Mouse (Mus musculus): ENCODE results near the gene Selenoi. TPM values are rescaled to one million over a fixed set of nuclear protein-coding genes. Genes with fewer than 3 reads are reported as not detected.

Gene Selenoi
- polyA plus RNA-seq, 1 experiment from 2014 or later = 14.3 TPM

DNA sequence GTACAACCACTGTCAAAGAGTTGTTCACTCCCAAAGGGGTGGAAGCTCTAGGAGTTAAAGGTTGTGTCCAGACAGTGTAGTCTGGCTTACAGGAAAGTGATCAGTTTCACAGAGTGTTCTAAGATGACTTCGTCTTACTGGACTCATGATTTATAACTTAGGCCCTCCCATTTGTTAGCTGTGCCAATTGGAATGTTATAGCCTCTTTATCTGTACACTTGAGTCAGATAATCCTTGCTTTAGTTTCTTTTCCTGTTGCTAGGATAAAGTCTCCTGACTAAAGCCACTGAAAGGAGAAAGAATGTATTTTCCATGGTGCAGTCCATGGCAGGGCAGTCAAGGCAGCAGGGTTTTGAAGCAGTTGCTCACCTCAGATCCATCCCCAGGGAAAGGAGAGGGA lies 10.0 kb downstream of the Selenoi start:
- Histone ChIP-seq H3K4me2 (no peak overlapping the region), H3K4me3 (replicated peaks) (no peak overlapping the region), H3K9me3 (replicated peaks) (no peaks in the 10 kb centered on the region), H3K4me1 (peaks cover 18% of the 10 kb centered on the region), H3K27ac (no peak overlapping the region), H3K9ac (no peak overlapping the region), H3K27me3 (no peaks in the 10 kb centered on the region), H3K36me3 (peaks cover under 1% of the 10 kb centered on the region; the same call in 1 of the 2 replicates)
- no peak for ATAC-seq (replicated peaks; ENCODE audit: low FRiP score)
- WGBS = 18% methylated on average over 1 of the region's 1 CpGs

DNA sequence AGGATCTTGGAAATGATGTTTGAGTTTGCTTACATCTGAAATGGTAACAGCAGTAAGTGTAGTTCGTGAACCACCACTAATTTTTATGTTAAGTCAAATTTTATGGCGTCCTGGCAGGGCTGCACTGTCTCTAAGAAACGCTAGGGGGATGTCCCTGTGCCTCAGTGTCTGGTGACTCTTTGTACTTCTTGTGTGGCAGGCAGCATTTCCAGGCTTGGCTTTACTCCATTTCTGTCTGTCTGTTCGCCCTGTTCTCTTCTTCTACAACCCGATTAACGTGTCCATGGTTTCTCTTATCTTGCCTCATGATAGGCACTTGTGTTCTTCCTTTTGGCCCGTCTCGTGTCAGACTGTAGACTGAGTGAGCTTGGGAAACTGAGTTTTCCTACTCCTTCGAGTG lies 11.4 kb downstream of the Selenoi start:
- 63% methylated on average over 9 of the region's 9 CpGs for WGBS
- Histone ChIP-seq H3K4me1 (peaks cover 18% of the 10 kb centered on the region), H3K4me3 (replicated peaks) (no peak overlapping the region), H3K36me3 (peaks cover 6% of the 10 kb centered on the region), H3K27me3 (no peaks in the 10 kb centered on the region), H3K9me3 (replicated peaks) (no peaks in the 10 kb centered on the region), H3K9ac (no peak overlapping the region), H3K4me2 (no peak overlapping the region), H3K27ac (no peak overlapping the region)
- no peak for ATAC-seq (replicated peaks; ENCODE audit: low FRiP score)

DNA sequence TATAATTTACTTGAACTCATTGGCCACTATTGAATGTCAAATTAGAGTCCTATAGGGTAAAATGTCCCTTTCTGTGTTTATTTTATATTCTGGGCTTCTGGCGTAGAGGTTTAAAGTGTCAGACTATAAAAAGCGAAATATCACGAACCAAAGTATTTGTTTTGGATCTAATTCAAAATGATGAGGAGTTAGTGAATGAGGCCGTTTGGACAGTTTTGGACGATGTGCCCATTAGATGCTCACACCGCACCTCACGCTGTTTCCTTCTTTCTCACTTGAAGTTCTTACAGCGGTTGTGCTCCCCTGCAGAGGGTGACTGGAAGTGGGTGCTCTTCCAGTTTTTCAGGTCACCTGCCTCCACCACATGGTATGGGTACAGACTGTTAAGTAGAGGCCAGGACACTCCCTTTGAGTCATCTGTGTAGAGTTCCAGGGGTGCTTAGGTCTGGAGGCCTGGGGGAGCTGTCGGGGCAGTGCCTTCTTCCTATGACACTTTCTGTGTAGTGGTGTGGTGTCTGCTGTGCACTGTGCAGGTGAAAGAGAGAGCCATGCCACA lies 13.6 kb downstream of the Selenoi start:
- WGBS = 77% methylated on average over 9 of the region's 9 CpGs
- Histone ChIP-seq H3K4me3 (replicated peaks) (no peak overlapping the region), H3K9ac (no peak overlapping the region), H3K27ac (no peak overlapping the region), H3K4me2 (no peak overlapping the region), H3K9me3 (replicated peaks) (no peaks in the 10 kb centered on the region), H3K27me3 (no peaks in the 10 kb centered on the region), H3K4me1 (peaks cover 18% of the 10 kb centered on the region), H3K36me3 (peaks cover 14% of the 10 kb centered on the region)
- no peak for ATAC-seq (replicated peaks; ENCODE audit: low FRiP score)

DNA sequence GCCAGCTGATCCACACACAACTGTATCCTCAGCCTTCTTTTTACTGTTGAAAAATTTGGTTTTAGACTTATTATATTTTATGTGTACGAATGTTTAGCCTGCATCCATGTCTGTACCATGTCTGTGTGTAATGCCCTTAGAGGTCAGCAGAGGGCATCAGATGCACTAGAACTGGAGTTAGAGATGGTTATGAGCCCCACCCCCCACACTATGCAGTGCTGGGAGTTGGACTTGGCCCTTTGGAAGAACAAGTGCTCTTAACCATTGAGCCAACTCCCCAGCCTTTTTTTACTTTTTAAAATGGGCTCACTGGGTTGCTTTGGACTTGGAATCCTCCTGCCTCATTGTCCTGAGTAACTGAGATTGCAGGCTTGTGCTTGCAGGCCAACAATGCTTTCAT lies 15.3 kb downstream of the Selenoi start:
- Histone ChIP-seq H3K4me1 (peaks cover 10% of the 10 kb centered on the region), H3K36me3 (peaks cover 24% of the 10 kb centered on the region), H3K9ac (no peak overlapping the region), H3K9me3 (replicated peaks) (no peaks in the 10 kb centered on the region), H3K4me3 (replicated peaks) (no peak overlapping the region), H3K4me2 (no peak overlapping the region), H3K27me3 (no peaks in the 10 kb centered on the region), H3K27ac (no peak overlapping the region)
- 93% methylated on average over 1 of the region's 1 CpGs for WGBS
- no peak for ATAC-seq (replicated peaks; ENCODE audit: low FRiP score)

DNA sequence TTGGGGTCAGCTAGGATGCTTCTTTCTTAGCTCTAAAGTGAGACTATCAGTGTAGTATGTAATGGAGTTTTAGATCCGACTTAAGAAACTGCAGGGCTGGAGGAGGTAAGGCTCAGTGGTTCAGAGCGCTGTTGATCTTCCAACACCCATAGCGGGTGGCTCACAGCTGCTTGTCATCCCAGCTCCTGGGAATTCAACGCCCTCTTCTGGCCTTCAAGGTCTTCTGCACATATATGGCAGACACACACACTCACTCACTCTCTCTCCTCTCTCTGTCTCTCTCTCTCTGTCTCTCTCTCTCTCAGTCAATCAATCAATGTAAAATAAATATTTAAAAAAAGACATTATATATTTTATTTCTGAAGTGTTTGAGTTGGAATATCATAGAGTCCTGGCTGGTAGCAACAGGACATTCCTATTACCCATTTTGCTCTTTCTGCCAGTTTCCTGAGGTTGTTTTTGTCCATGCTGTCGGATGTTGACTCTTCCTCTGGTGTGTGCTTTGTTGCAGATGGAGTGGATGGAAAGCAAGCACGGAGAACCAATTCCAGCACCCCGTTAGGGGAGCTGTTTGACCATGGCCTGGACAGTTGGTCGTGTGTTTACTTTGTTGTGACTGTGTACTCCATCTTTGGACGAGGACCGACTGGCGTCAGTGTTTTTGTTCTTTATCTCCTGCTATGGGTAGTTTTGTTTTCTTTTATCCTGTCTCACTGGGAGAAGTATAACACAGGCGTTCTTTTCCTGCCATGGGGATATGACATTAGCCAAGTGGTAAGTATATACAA lies 23.4 kb downstream of the Selenoi start:
- ATAC-seq (replicated peaks; ENCODE audit: low FRiP score) = no peak
- Histone ChIP-seq H3K27me3 (no peaks in the 10 kb centered on the region), H3K4me1 (no peaks in the 10 kb centered on the region), H3K27ac (no peak overlapping the region), H3K9me3 (replicated peaks) (no peaks in the 10 kb centered on the region), H3K9ac (no peak overlapping the region), H3K4me2 (no peak overlapping the region), H3K4me3 (replicated peaks) (no peak overlapping the region), H3K36me3 (peaks cover 73% of the 10 kb centered on the region)
- WGBS = 87% methylated on average over 12 of the region's 12 CpGs

DNA sequence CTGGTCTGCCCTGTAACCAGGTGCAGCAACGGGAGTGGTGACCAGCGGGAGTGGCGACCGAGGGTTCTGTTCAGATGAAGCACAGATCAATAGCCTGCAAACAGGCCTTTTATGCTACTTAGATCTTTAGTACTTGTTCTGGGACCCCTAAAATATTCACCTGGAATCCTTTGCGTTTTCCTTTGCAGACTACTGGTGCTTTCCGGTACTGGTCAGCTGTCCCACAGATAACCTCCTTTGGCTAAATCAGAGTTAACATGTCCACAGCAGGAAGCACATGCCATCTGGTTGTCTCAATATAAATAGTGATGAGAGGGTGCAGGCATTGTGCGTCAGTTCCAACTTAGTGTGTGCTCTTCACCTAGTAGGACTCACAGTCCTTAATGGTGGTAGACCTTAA lies 26.4 kb downstream of the Selenoi start:
- ATAC-seq (replicated peaks; ENCODE audit: low FRiP score) = no peak
- Histone ChIP-seq H3K9me3 (replicated peaks) (no peaks in the 10 kb centered on the region), H3K4me1 (no peaks in the 10 kb centered on the region), H3K4me2 (no peak overlapping the region), H3K27me3 (no peaks in the 10 kb centered on the region), H3K9ac (no peak overlapping the region), H3K27ac (no peak overlapping the region), H3K4me3 (replicated peaks) (no peak overlapping the region), H3K36me3 (peaks cover 72% of the 10 kb centered on the region)
- WGBS = 94% methylated on average over 7 of the region's 7 CpGs

DNA sequence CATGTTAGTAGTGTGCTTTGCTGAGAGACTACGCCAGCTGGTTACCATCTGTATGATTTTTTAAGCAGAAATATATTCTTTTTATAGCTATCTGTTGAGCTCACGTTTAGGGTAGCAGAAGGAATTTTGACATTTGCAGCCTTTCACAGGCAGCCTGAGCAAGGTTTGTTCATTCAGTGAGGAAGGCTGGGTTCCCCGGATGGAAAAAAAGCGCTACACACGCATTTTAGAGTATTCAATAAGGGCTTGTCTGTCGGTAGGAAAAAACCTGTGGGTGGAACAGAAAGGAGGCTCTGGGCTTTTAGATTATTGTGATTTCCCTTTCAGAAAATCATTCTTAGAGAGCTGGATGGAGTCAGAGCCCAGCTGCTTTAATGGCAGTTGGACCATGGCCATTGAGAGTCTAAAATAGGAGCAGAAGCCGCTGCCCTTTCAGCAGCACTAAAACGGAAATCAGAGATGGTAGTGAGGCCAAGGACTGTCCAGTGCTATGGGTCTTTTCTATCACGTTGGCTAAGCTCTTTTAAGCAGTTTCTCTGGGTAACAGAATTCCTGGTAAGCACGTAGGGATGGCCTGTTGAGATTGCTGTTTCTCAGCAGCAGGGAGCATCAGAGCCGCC lies 38.3 kb downstream of the Selenoi start:
- 71% methylated on average over 11 of the region's 11 CpGs for WGBS
- Histone ChIP-seq H3K4me1 (0 out of 2 replicates have a peak, but pooled peaks cover 3% of the 10 kb centered on the region), H3K27ac (no peak overlapping the region), H3K27me3 (no peaks in the 10 kb centered on the region), H3K9ac (no peak overlapping the region), H3K9me3 (replicated peaks) (no peaks in the 10 kb centered on the region), H3K4me2 (no peak overlapping the region), H3K4me3 (replicated peaks) (no peak overlapping the region), H3K36me3 (peaks cover 20% of the 10 kb centered on the region)
- ATAC-seq (replicated peaks; ENCODE audit: low FRiP score) = no peak

DNA sequence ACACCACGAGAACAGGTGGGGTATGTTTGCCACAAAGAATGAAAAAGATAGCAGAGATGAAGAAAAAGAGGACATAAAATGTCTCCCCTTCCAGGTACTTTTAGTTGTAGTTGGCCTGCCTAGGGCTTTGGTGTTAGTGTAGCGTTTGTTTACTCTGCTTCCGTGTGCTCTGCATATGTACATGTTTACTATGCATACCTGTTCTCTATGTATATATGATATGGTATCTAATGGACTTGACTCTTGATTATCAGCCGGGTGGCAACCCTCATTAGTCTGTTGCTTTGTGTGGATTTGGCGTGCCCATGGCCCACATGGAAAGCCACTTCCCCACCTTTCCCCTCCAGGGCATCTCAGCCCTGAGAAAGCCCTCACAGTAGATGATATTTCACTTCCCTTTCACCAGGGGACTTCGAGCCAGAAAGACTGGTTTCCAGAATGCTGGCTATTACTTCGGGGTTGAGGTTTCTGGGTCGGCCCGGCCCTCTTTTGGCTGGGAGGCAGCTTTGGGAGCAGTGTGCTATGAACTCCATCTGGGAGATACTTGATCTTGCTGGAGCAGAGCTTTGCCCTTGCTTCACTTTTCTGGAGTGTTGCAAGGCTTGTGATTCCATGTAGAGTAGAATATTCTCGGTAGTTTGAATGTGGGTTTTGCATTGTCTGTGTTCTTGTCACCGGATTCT lies 39.4 kb downstream of the Selenoi start:
- H3K27ac ChIP-seq = 0 out of 2 replicates have a peak overlapping the region, but pooled peaks have one; percentile 13
- WGBS = 79% methylated on average over 11 of the region's 11 CpGs
- H3K4me2 ChIP-seq = no peak overlapping the region
- no peaks in the 10 kb centered on the region for H3K9me3 ChIP-seq (replicated peaks)
- ATAC-seq (replicated peaks; ENCODE audit: low FRiP score) = no peak
- H3K4me1 ChIP-seq = 0 out of 2 replicates have a peak, but pooled peaks cover 3% of the 10 kb centered on the region
- peaks cover 11% of the 10 kb centered on the region for H3K36me3 ChIP-seq
- no peak overlapping the region for H3K4me3 ChIP-seq (replicated peaks)
- H3K27me3 ChIP-seq = no peaks in the 10 kb centered on the region
- no peak overlapping the region for H3K9ac ChIP-seq

DNA sequence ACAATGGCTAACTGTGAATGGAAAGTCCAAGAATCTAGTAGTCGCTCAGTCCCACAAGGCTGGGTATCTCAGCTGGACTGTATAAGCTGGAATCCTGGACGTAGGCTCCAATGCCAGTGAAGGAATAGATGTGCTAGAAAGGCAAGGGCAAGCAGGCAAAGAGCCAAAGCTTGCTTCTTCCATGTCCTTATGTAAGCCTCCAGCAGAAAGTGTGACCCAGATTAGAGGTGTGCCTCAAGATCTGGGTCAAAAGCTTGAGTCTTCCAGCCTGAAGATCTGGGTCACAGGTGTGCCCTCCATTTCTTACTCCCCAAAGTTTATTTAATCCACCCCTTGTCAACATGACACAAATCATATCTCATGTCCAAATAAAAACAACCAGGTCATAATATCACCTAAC lies 44.0 kb downstream of the Selenoi start:
- Histone ChIP-seq H3K27me3 (no peaks in the 10 kb centered on the region), H3K9ac (no peak overlapping the region), H3K4me2 (no peak overlapping the region), H3K27ac (no peak overlapping the region), H3K4me3 (replicated peaks) (no peak overlapping the region), H3K9me3 (replicated peaks) (no peaks in the 10 kb centered on the region), H3K36me3 (no peaks in the 10 kb centered on the region), H3K4me1 (0 out of 2 replicates have a peak, but pooled peaks cover 4% of the 10 kb centered on the region)
- WGBS = 85% methylated on average over 2 of the region's 2 CpGs
- ATAC-seq (replicated peaks; ENCODE audit: low FRiP score) = no peak

DNA sequence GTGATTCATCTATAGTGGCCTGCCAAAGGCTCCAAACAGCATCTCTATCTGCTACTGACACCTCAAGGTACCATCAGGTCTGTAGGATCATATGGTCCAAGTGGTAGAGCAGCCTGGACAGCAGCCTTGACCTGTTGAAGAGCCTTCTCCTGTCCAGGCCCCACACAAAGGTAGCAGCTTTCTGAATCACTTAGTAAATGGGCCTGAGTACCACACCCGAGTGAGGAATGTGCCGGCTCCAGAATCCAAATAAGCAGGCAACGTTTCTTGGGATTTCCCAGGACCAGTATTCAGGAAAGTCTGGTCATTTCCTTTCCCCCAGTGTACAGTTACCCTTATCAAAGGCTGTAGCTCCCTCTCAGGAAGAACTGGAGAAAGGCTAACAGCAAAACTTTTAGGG lies 46.6 kb downstream of the Selenoi start:
- Histone ChIP-seq H3K9ac (no peak overlapping the region), H3K27ac (no peak overlapping the region), H3K9me3 (replicated peaks) (no peaks in the 10 kb centered on the region), H3K4me1 (0 out of 2 replicates have a peak, but pooled peaks cover 6% of the 10 kb centered on the region), H3K4me3 (replicated peaks) (no peak overlapping the region), H3K4me2 (no peak overlapping the region), H3K27me3 (no peaks in the 10 kb centered on the region), H3K36me3 (no peaks in the 10 kb centered on the region)
- ATAC-seq (replicated peaks; ENCODE audit: low FRiP score) = no peak
- 70% methylated on average over 3 of the region's 3 CpGs for WGBS

DNA sequence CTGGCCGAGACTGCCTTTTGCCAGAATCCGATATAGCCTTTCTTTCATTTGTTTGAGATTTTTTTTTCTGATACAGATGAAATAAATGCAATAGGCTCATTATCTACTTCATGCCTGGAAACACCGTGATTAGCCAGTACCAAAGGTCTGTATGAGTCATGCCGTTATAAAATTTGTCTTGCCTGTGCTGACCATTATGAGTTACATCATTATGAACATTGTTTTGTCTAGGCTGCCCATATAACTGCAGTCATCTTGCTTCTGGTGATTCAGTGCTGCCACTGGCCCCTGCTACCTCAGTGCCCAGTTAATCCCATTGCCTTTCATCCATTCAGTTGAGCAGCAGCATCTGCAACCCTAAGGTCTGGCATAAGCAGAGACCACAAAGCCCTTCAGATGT lies 47.1 kb downstream of the Selenoi start:
- no peak overlapping the region for H3K4me2 ChIP-seq
- H3K9me3 ChIP-seq (replicated peaks) = no peaks in the 10 kb centered on the region
- 0 out of 2 replicates have a peak, but pooled peaks cover 6% of the 10 kb centered on the region for H3K4me1 ChIP-seq
- H3K9ac ChIP-seq = no peak overlapping the region
- no peak for ATAC-seq (replicated peaks; ENCODE audit: low FRiP score)
- 85% methylated on average over 4 of the region's 4 CpGs for WGBS
- no peak overlapping the region for H3K27ac ChIP-seq
- H3K27me3 ChIP-seq = no peaks in the 10 kb centered on the region
- H3K4me3 ChIP-seq (replicated peaks) = no peak overlapping the region
- no peaks in the 10 kb centered on the region for H3K36me3 ChIP-seq

DNA sequence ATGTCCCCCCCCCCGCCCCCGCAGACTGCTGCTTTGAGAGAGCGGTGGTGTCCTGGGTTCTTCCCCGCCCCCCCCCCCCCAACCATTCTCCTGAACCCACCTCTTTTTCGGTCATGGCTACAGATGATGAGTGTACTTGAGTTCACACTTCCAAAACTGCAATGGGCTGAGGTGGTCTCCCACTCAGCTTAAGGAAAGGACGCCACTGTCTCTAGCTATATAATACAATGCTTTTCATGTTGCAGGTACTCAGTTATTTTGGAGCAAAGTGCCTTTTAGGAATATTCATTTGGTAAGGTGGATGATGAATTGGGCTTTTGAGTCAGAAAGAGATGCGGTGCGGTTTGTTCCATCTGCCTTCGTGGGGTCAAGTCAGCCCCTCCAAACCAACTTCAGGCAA lies 48.5 kb downstream of the Selenoi start:
- peak overlapping the region; percentile 59 for H3K4me2 ChIP-seq
- WGBS = 38% methylated on average over 9 of the region's 9 CpGs
- no peaks in the 10 kb centered on the region for H3K36me3 ChIP-seq
- no peak overlapping the region for H3K27ac ChIP-seq
- H3K9me3 ChIP-seq (replicated peaks) = peaks cover 7% of the 10 kb centered on the region; the same call in 1 of the 2 replicates
- peaks cover 6% of the 10 kb centered on the region; the same call in 1 of the 2 replicates for H3K4me1 ChIP-seq
- H3K27me3 ChIP-seq = no peaks in the 10 kb centered on the region
- H3K9ac ChIP-seq = no peak overlapping the region
- peak overlapping the region; percentile 37; the same call in 1 of the 2 replicates for H3K4me3 ChIP-seq (replicated peaks)
- ATAC-seq (replicated peaks; ENCODE audit: low FRiP score) = no peak

Data from kidney, embryonic 15.5 days (tissue).